Mouse (Mus musculus) intestine, postnatal 0 days (tissue): ENCODE measurements at regions not wholly inside any gene's neighbourhood (a gene's known extent, or its start where the extent isn't known, plus 50 kb on each side); places are given as distances from the start of the nearest gene placed in this dataset.

Source experiments
- ATAC-seq: fragments of 200-750 bp; cut with Nextera tagmentation; 2 replicates; pipeline ENCODE4 v1.8.0; 2017; ENCODE audit warnings: mild to moderate bottlenecking, moderate TSS enrichment, moderate library complexity
- H3K27ac ChIP-seq: fragments of 300-500 bp; sonication (generic); 2 replicates; pipeline ENCODE4 v1.5.1; 2014; ENCODE audit warnings: mild to moderate bottlenecking, low read depth, low read length, moderate library complexity
- H3K27me3 ChIP-seq: fragments of 300-500 bp; sonication (generic); replicated peaks from 2 replicates; pipeline ENCODE4 v1.6.1; 2014; ENCODE audit warnings: low read length, mixed read lengths; ENCODE audit not compliant: control insufficient read depth, insufficient read depth
- H3K36me3 ChIP-seq: fragments of 300-500 bp; sonication (generic); 2 replicates; pipeline ENCODE4 v1.6.1; 2014; ENCODE audit warnings: mild to moderate bottlenecking, moderate library complexity; ENCODE audit not compliant: control insufficient read depth, insufficient read depth
- H3K4me1 ChIP-seq: fragments of 300-500 bp; sonication (generic); replicated peaks from 2 replicates; pipeline ENCODE4 v1.6.1; 2014; ENCODE audit warnings: antibody characterized with exemption, low read length, mixed read lengths; ENCODE audit not compliant: control insufficient read depth, insufficient read depth
- H3K4me2 ChIP-seq: fragments of 300-500 bp; sonication (generic); replicated peaks from 2 replicates; pipeline ENCODE4 v1.6.1; 2014; ENCODE audit warnings: low read depth, mild to moderate bottlenecking, moderate library complexity
- H3K4me3 ChIP-seq: fragments of 300-500 bp; sonication (generic); 2 replicates; pipeline ENCODE4 v1.5.1; 2014; ENCODE audit warnings: low read depth, low read length
- H3K9ac ChIP-seq: fragments of 300-500 bp; sonication (generic); 2 replicates; pipeline ENCODE4 v1.6.1; 2014; ENCODE audit warnings: mild to moderate bottlenecking, low read depth, low read length
- H3K9me3 ChIP-seq: fragments of 300-500 bp; sonication (generic); 2 replicates; pipeline ENCODE4 v1.6.1; 2016; ENCODE audit warnings: mixed run types; ENCODE audit not compliant: control insufficient read depth
- CTCF ChIP-seq: sonication (generic); IDR thresholded peaks from 2 replicates; pipeline ENCODE4 v1.5.1; 2016; ENCODE audit warnings: low read depth, mild to moderate bottlenecking, control low read depth, antibody characterized with exemption, moderate library complexity
- WGBS: fragments of 180-500 bp; shearing (Covaris S2); extraction: QIAGEN DNeasy Blood & Tissue Kit; methylation state at CpG from one replicate; pipeline ENCODE4 v1.1.7; 2014; 5-methylcytosine and 5-hydroxymethylcytosine counted together

- no peaks in the 10 kb centered on the region for H3K4me1 ChIP-seq
- H3K27ac ChIP-seq, result no peak overlapping the region
- H3K4me3 ChIP-seq, result no peak overlapping the region
- H3K9me3 ChIP-seq, result no peaks in the 10 kb centered on the region
- H3K27me3 ChIP-seq, result no peaks in the 10 kb centered on the region
- H3K36me3 ChIP-seq, result no peaks in the 10 kb centered on the region
- TF ChIP-seq CTCF, result no peak
- no peak overlapping the region for H3K9ac ChIP-seq
- WGBS, result 62% methylated on average over 6 of the region's 6 CpGs
- ATAC-seq, result no peak
- H3K4me2 ChIP-seq, result no peak overlapping the region
These were observed 281.3 kb downstream of the Gxylt1 start for GRCm38 (mm10) chr15:92993538-92994190.

DNA sequence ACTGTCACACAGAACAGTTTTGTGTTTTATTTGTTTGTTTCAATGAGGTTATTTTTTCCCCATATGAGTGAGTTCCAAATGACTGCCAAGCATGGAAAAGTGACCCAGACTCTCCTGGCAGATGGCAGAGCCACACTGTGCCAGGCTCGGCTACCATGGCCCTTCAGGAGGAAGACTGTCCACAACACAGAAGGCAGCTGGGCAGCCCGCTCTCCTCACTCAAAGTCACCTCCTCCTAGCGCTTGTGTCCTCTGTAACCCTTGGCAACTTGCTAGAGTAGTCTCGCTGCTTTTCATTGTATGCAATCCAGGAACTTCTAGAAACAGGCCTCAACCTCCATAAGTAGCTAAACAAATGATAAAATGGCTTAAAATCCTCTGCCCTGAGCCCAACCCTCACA is 299.2 kb downstream of the Gxylt1 start:
- no peaks in the 10 kb centered on the region for H3K36me3 ChIP-seq
- H3K4me1 ChIP-seq, result no peaks in the 10 kb centered on the region
- no peaks in the 10 kb centered on the region for H3K27me3 ChIP-seq
- H3K27ac ChIP-seq, result no peak overlapping the region
- no peak overlapping the region for H3K4me3 ChIP-seq
- no peak for ATAC-seq
- no peak overlapping the region for H3K4me2 ChIP-seq
- 73% methylated on average over 4 of the region's 4 CpGs for WGBS
- TF ChIP-seq CTCF, result no peak
- H3K9me3 ChIP-seq, result no peaks in the 10 kb centered on the region
- no peak overlapping the region for H3K9ac ChIP-seq

- Histone ChIP-seq H3K9ac (no peak overlapping the region), H3K9me3 (no peaks in the 10 kb centered on the region), H3K4me1 (no peaks in the 10 kb centered on the region), H3K4me2 (no peak overlapping the region), H3K36me3 (no peaks in the 10 kb centered on the region), H3K4me3 (no peak overlapping the region), H3K27me3 (no peaks in the 10 kb centered on the region), H3K27ac (no peak overlapping the region)
- ATAC-seq, result no peak
- WGBS, result 72% methylated on average over 3 of the region's 3 CpGs
- TF ChIP-seq CTCF, result no peak
These were observed 300.0 kb downstream of the Gxylt1 start for GRCm38 (mm10) chr15:92974931-92975330.

DNA sequence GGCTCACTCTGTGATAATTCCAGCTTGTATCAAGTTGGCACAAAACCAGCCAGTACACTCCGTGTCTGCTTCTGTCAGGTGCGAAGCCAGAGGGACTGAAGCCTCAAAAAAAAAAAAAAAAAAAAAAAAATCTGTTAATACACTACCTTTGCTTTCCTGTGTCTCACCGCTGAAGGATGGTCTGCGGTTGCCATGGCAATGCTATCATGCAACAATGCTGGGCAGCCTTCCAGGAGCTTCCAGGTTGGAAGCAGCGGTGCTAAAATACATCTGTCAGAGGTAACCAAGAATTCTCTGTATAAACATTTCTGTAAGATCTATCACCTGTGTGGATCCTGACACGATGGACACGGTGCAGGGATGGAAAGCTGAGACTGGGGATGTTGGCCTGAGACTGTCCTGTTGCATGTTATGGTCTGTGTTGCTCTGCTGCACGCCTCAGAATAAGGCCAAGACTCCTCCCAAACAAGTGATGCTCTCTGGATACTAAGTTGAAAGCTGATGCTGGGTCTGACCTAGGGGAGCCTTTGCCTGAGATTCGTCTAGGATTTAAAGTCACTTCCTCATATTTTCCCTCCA is 301.2 kb downstream of the Gxylt1 start:
- Histone ChIP-seq H3K36me3 (no peaks in the 10 kb centered on the region), H3K27me3 (no peaks in the 10 kb centered on the region), H3K27ac (no peak overlapping the region), H3K9me3 (no peaks in the 10 kb centered on the region), H3K4me1 (no peaks in the 10 kb centered on the region), H3K4me2 (no peak overlapping the region), H3K4me3 (no peak overlapping the region), H3K9ac (no peak overlapping the region)
- 54% methylated on average over 9 of the region's 9 CpGs for WGBS
- TF ChIP-seq CTCF, result no peak
- no peak for ATAC-seq

DNA sequence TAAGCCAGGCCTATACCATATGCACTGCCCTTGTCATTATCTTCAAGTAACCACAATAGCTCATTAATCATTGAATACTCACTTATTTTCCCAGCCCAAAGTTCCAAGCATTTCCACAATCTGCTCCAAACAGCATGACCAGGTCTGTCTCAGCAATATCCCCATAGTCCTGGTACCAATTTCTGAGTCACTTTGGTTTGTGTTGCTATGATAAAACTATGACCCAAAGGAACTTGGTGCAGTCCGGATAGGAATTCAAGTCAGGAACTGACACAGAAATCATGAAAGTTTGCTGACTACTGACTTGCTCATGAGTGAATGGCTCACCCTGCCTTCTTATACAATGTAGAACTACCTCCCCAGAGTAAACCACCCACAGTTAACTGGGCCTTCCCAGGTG is 309.4 kb downstream of the Gxylt1 start:
- no peak overlapping the region for H3K9ac ChIP-seq
- no peak overlapping the region for H3K27ac ChIP-seq
- WGBS, result 93% methylated on average over 1 of the region's 1 CpGs
- no peaks in the 10 kb centered on the region for H3K36me3 ChIP-seq
- no peak overlapping the region for H3K4me2 ChIP-seq
- H3K27me3 ChIP-seq, result no peaks in the 10 kb centered on the region
- no peak for TF ChIP-seq CTCF
- H3K9me3 ChIP-seq, result no peaks in the 10 kb centered on the region
- no peak overlapping the region for H3K4me3 ChIP-seq
- no peaks in the 10 kb centered on the region for H3K4me1 ChIP-seq
- ATAC-seq, result no peak

DNA sequence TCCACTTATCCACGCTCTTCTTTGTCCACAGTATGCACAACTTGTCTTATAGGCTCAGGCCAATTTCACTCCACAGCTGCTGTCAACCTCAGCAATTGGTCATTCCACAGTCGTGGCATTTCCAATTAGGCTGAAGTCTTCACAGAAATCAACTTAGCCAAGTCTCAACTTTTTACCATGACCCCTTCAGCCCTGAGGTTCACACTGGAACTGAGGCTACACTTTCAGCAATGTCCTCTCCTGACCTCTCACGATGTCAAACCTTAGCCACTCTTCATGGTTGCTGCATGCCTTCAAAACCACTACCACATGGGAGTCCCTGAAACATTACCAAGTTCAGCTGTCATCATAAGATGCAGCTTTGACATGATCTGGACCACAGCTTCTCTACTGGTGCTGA is 310.1 kb downstream of the Gxylt1 start:
- TF ChIP-seq CTCF, result no peak
- H3K27ac ChIP-seq, result no peak overlapping the region
- H3K9ac ChIP-seq, result no peak overlapping the region
- H3K4me3 ChIP-seq, result no peak overlapping the region
- 76% methylated on average over 3 of the region's 3 CpGs for WGBS
- no peaks in the 10 kb centered on the region for H3K4me1 ChIP-seq
- no peaks in the 10 kb centered on the region for H3K27me3 ChIP-seq
- ATAC-seq, result no peak
- no peaks in the 10 kb centered on the region for H3K36me3 ChIP-seq
- no peak overlapping the region for H3K4me2 ChIP-seq
- no peaks in the 10 kb centered on the region for H3K9me3 ChIP-seq
